Mouse (Mus musculus) hindbrain, embryonic 10.5 days (tissue): ENCODE results near the gene Mgst1. TPM values are rescaled to one million over a fixed set of nuclear protein-coding genes. Genes with fewer than 3 reads are reported as not detected.

Experiments
- DNase-seq: peaks from one replicate; pipeline ENCODE4 v3.0.0-alpha.2; 2017; ENCODE audit warnings: low spot score
- H3K27ac ChIP-seq: fragments of 300-500 bp; sonication (generic); 2 replicates; pipeline ENCODE4 v1.5.1; 2016; ENCODE audit warnings: mild to moderate bottlenecking, moderate library complexity
- H3K27me3 ChIP-seq: fragments of 300-500 bp; sonication (generic); 2 replicates; pipeline ENCODE4 v1.6.1; 2016; ENCODE audit warnings: mild to moderate bottlenecking; ENCODE audit not compliant: poor library complexity, insufficient read depth, severe bottlenecking
- H3K36me3 ChIP-seq: fragments of 300-500 bp; sonication (generic); 2 replicates; pipeline ENCODE4 v1.6.1; 2016; ENCODE audit warnings: mild to moderate bottlenecking, moderate library complexity
- H3K4me1 ChIP-seq: fragments of 300-500 bp; sonication (generic); replicated peaks from 2 replicates; pipeline ENCODE4 v1.6.1; 2016; ENCODE audit warnings: mild to moderate bottlenecking
- H3K4me3 ChIP-seq: fragments of 300-500 bp; sonication (generic); 2 replicates; pipeline ENCODE4 v1.5.1; 2016; ENCODE audit warnings: mild to moderate bottlenecking, moderate library complexity
- H3K9me3 ChIP-seq: fragments of 300-500 bp; sonication (generic); 2 replicates; pipeline ENCODE4 v1.6.1; 2016; ENCODE audit warnings: mild to moderate bottlenecking, moderate library complexity
- WGBS: fragments of 180-500 bp; shearing (Covaris S2); methylation state at CpG from one replicate; pipeline ENCODE4 v1.1.7; 2016; 5-methylcytosine and 5-hydroxymethylcytosine counted together
- polyA plus RNA-seq: library from polyadenylated mRNA; unstranded; fragments of >200 nt; fragmentation: Nextera tagmentation; extraction: Ambion mirVana; gene quantifications from 2 replicates; pipeline ENCODE4 v1.2.1, GENCODE M21; 2016

Mgst1 gene
- polyA plus RNA-seq, 1 experiment from 2014 or later, result 48.5 TPM

- Histone ChIP-seq H3K36me3 (no peaks in the 10 kb centered on the region), H3K27me3 (no peaks in the 10 kb centered on the region), H3K27ac (no peak overlapping the region), H3K9me3 (no peaks in the 10 kb centered on the region), H3K4me3 (no peak overlapping the region), H3K4me1 (peaks cover 18% of the 10 kb centered on the region)
- 82% methylated on average over 3 of the region's 3 CpGs for WGBS
- no peak for DNase-seq
These were observed 3.3 kb downstream of the Mgst1 start for GRCm38 (mm10) chr6:138143450-138143849.

DNA sequence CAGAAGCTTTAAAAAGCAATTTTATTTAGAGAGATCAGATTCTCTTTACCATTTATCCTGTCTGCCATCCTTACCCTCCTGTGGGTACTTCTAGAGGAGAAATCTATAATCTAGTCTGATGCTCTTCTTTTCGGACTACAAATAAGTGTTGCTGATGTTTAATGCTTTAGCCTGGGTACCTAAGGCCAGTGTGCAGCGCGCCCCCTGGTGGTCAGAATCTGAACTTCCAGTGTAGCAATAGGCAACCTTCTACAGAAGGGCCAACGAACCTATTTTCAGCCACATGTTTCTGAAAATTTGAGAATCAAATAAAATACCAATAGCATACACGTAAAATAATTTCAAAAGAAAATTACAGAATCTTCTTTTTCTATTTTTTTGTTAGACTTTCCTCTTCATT, 13.0 kb downstream of the Mgst1 start:
- Histone ChIP-seq H3K36me3 (peaks cover 8% of the 10 kb centered on the region; the same call in 1 of the 2 replicates), H3K4me3 (no peak overlapping the region), H3K27ac (no peak overlapping the region), H3K27me3 (no peaks in the 10 kb centered on the region), H3K4me1 (no peaks in the 10 kb centered on the region), H3K9me3 (peaks cover 5% of the 10 kb centered on the region; the same call in 1 of the 2 replicates)
- WGBS, result 31% methylated on average over 5 of the region's 5 CpGs
- peak; percentile 72 for DNase-seq

- Histone ChIP-seq H3K36me3 (no peaks in the 10 kb centered on the region), H3K4me1 (peaks cover 7% of the 10 kb centered on the region; the same call in 1 of the 2 replicates), H3K9me3 (no peaks in the 10 kb centered on the region), H3K4me3 (no peak overlapping the region), H3K27ac (no peak overlapping the region), H3K27me3 (no peaks in the 10 kb centered on the region)
- DNase-seq, result peak; percentile 30
- WGBS, result 77% methylated on average over 7 of the region's 7 CpGs
These were observed 23.8 kb downstream of the Mgst1 start for GRCm38 (mm10) chr6:138163920-138164319.

GRCm38 (mm10) chr6:138171480-138172224, 31.5 kb downstream of the Mgst1 start:
- Histone ChIP-seq H3K27me3 (no peaks in the 10 kb centered on the region), H3K4me3 (no peak overlapping the region), H3K9me3 (no peaks in the 10 kb centered on the region), H3K36me3 (no peaks in the 10 kb centered on the region), H3K4me1 (peaks cover 7% of the 10 kb centered on the region; the same call in 1 of the 2 replicates), H3K27ac (no peak overlapping the region)
- 76% methylated on average over 15 of the region's 15 CpGs for WGBS
- DNase-seq, result peak; percentile 16

Other genes with a start within 250 kb of the Mgst1 start
- gene Slc15a5, start 60.4 kb upstream of the Mgst1 start, polyA plus RNA-seq, result not detected in 2 replicates